13 mouse cellular contexts compared by ENCODE assay signal in genomic region chr4:140787414-140787813, GRCm38 (mm10). TPM values are rescaled to one million over a fixed set of nuclear protein-coding genes. Genes with fewer than 3 reads are reported as not detected.
DNase-seq lines count a peak whose midpoint lies in the region; ATAC-seq lines count a peak whose summit lies in the region.
"Had no signal": no experiment of that assay in that cellular context is flagged by ENCODE, and none has a peak within 500 bp of the region (broad histone marks: within the 10 kb centered on the region; RNA-seq: fewer than 3 reads in every experiment).

No protein-coding gene starts in this region.

- peak; percentile 40 for ATAC-seq in liver, embryonic 16.5 days (ENCODE audit: low read depth)
- ATAC-seq in activated CD4-positive, CD25-positive, alpha-beta regulatory T cell, adult 4 months, result no peak
- ATAC-seq: forebrain, embryonic 16.5 days had no signal

- H3K27ac ChIP-seq in liver, embryonic 16.5 days (ENCODE audit: low read length), result peak overlapping the region; percentile 67
- H3K27ac ChIP-seq: midbrain, embryonic 12.5 days had no signal

- no peaks in the 10 kb centered on the region for H3K36me3 ChIP-seq in liver, embryonic 16.5 days (ENCODE audit: control insufficient read depth, insufficient read depth)
- H3K36me3 ChIP-seq: midbrain, embryonic 12.5 days had no signal

- H3K9me3 ChIP-seq in liver, embryonic 16.5 days (replicated peaks; ENCODE audit: control insufficient read depth, low read length), result no peaks in the 10 kb centered on the region; the same call in 1 of the 2 replicates
- H3K9me3 ChIP-seq: midbrain, embryonic 12.5 days had no signal

- no peaks in the 10 kb centered on the region for H3K4me1 ChIP-seq in liver, embryonic 16.5 days (ENCODE audit: control insufficient read depth, low read depth, low read length)
- H3K4me1 ChIP-seq: midbrain, embryonic 12.5 days had no signal

- 26% methylated on average over 4 of the region's 4 CpGs for WGBS in liver, embryonic 16.5 days (ENCODE audit: insufficient replicate concordance)

- no peak overlapping the region for H3K9ac ChIP-seq in liver, embryonic 16.5 days (ENCODE audit: low read depth, low read length)
- H3K9ac ChIP-seq: midbrain, embryonic 12.5 days had no signal

- no peak overlapping the region for H3K4me3 ChIP-seq in liver, embryonic 16.5 days (ENCODE audit: low read depth, low read length)
- H3K4me3 ChIP-seq: midbrain, embryonic 12.5 days had no signal

- H3K4me2 ChIP-seq in liver, embryonic 16.5 days (ENCODE audit: low read depth, low read length), result no peak overlapping the region
- H3K4me2 ChIP-seq: midbrain, embryonic 12.5 days had no signal

- peak; percentile 38 for DNase-seq in adrenal gland, adult 2 months
- DNase-seq in adrenal gland, postnatal 10 days, result no peak
- peak; percentile 45 for DNase-seq in urinary bladder, postnatal 14 days (ENCODE audit: low spot score)
- DNase-seq in urinary bladder, postnatal 4 days (ENCODE audit: low spot score in 2 of 2), result no peak
- peak; percentile 68 for DNase-seq in skeletal muscle tissue, adult 2 months (ENCODE audit: low read depth, low spot score)
- DNase-seq in cerebellum, adult 11-12 months, result no peak

- no peaks in the 10 kb centered on the region for H3K27me3 ChIP-seq in liver, embryonic 16.5 days (ENCODE audit: control insufficient read depth, insufficient read depth, low read depth, low read length)
- H3K27me3 ChIP-seq: midbrain, embryonic 12.5 days had no signal

RNA-seq across cellular contexts. Expression of gene Padi4, which starts 13.4 kb away (rescaled TPM):
- total RNA-seq in adrenal gland, adult 2 months (2021), result 1 to 10 TPM in 1 of 2 experiments, under 1 TPM in 1; 0.62 to 1.8 TPM
- polyA plus RNA-seq in adrenal gland, adult 2 months (2012; rRNA removed), result 0.76 and 0.99 TPM in 2 replicates
- total RNA-seq in adrenal gland, postnatal 10 days (2021), result 1 to 10 TPM; 1.1 to 1.2 TPM
- 3.1 and 4.2 TPM in 2 replicates for polyA plus RNA-seq in liver, embryonic 16.5 days (2015; fragmentation: Nextera tagmentation; extraction: Ambion mirVana)
- polyA plus RNA-seq in activated CD4-positive, CD25-positive, alpha-beta regulatory T cell, adult 4 months (2017; shearing (Covaris generic)), result under 1 TPM in 1 of 2 experiments, not detected in 1; 0.56 TPM
- total RNA-seq: left cerebral cortex, postnatal 10 days; MEL had no signal

RNA-seq across cellular contexts. Expression of gene Padi3, which starts 23.0 kb away (rescaled TPM):
- not detected for total RNA-seq in adrenal gland, adult 2 months (2021)
- polyA plus RNA-seq in adrenal gland, adult 2 months (2012; rRNA removed), result not detected in 2 replicates
- total RNA-seq in adrenal gland, postnatal 10 days (2021), result under 1 TPM in 1 of 2 experiments, not detected in 1; 0.24 TPM
- polyA plus RNA-seq in liver, embryonic 16.5 days (2015; fragmentation: Nextera tagmentation; extraction: Ambion mirVana), result 0.09 and 0.11 TPM in 2 replicates
- polyA plus RNA-seq in activated CD4-positive, CD25-positive, alpha-beta regulatory T cell, adult 4 months (2017; shearing (Covaris generic)), result under 1 TPM in 1 of 2 experiments, not detected in 1; 0.15 TPM
- total RNA-seq: left cerebral cortex, postnatal 10 days had no signal
- polyA plus RNA-seq: embryonic facial prominence, embryonic 11.5 days; forebrain, embryonic 16.5 days had no signal

RNA-seq across cellular contexts. Expression of gene Padi6, which starts 45.0 kb away (rescaled TPM):
- total RNA-seq in adrenal gland, adult 2 months (2021), result not detected
- not detected in 2 replicates for polyA plus RNA-seq in adrenal gland, adult 2 months (2012; rRNA removed)
- total RNA-seq in adrenal gland, postnatal 10 days (2021), result under 1 TPM in 1 of 2 experiments, not detected in 1; 0.55 TPM
- not detected in 2 replicates for polyA plus RNA-seq in liver, embryonic 16.5 days (2015; fragmentation: Nextera tagmentation; extraction: Ambion mirVana)
- polyA plus RNA-seq in activated CD4-positive, CD25-positive, alpha-beta regulatory T cell, adult 4 months (2017; shearing (Covaris generic)), result not detected
- total RNA-seq: MEL had no signal
- polyA plus RNA-seq: embryonic facial prominence, embryonic 11.5 days; forebrain, embryonic 16.5 days; midbrain, embryonic 12.5 days had no signal

RNA-seq across cellular contexts. Expression of gene Padi1, which starts 58.2 kb away (rescaled TPM):
- total RNA-seq in adrenal gland, adult 2 months (2021), result not detected
- polyA plus RNA-seq in adrenal gland, adult 2 months (2012; rRNA removed), result not detected in 2 replicates
- not detected for total RNA-seq in adrenal gland, postnatal 10 days (2021)
- 0.02 TPM in 1 of 2 replicates, not detected in the other for polyA plus RNA-seq in liver, embryonic 16.5 days (2015; fragmentation: Nextera tagmentation; extraction: Ambion mirVana)
- under 1 TPM; 0.20 to 0.29 TPM for polyA plus RNA-seq in activated CD4-positive, CD25-positive, alpha-beta regulatory T cell, adult 4 months (2017; shearing (Covaris generic))
- polyA plus RNA-seq: forebrain, embryonic 16.5 days had no signal

Comparison
In these comparisons a context has a peak if more than half of its experiments do, and no peak if none do; other contexts are left out.
1. DNase-seq: peak in adrenal gland, adult 2 months (single experiment), urinary bladder, postnatal 14 days (single experiment) and skeletal muscle tissue, adult 2 months (single experiment); none in adrenal gland, postnatal 10 days (single experiment), urinary bladder, postnatal 4 days (0 of 2) and cerebellum, adult 11-12 months (single experiment).